Mouse (Mus musculus) ZHBTc4 (cell line): Measurements from ENCODE around the gene Gm20388.

ENCODE experiments used
- DNase-seq: peaks from one replicate; pipeline ENCODE4 v3.0.0-alpha.2; 2011; ENCODE audit warnings: low read depth, low spot score

Gene Gm20388

DNA sequence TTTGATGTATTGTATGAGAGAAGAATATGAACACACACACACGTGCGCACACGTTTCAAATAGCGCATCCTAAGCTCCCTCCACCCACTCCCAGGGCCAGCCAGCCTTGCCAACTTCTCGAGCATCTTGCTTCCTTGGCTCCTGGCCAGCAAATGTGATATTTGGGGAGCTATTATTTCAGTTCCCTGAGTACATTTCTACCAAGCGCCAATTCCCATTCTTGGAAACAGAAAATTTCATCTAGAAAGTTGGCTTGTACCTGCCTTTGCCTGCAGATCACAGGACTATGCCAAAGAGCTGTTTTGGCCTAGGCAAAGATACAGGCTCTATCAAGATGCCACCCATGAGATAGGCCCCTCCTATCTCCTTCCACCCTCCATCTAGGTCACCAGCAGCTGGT, 2644.1 kb downstream of the Gm20388 start:
- no peak for DNase-seq

DNA sequence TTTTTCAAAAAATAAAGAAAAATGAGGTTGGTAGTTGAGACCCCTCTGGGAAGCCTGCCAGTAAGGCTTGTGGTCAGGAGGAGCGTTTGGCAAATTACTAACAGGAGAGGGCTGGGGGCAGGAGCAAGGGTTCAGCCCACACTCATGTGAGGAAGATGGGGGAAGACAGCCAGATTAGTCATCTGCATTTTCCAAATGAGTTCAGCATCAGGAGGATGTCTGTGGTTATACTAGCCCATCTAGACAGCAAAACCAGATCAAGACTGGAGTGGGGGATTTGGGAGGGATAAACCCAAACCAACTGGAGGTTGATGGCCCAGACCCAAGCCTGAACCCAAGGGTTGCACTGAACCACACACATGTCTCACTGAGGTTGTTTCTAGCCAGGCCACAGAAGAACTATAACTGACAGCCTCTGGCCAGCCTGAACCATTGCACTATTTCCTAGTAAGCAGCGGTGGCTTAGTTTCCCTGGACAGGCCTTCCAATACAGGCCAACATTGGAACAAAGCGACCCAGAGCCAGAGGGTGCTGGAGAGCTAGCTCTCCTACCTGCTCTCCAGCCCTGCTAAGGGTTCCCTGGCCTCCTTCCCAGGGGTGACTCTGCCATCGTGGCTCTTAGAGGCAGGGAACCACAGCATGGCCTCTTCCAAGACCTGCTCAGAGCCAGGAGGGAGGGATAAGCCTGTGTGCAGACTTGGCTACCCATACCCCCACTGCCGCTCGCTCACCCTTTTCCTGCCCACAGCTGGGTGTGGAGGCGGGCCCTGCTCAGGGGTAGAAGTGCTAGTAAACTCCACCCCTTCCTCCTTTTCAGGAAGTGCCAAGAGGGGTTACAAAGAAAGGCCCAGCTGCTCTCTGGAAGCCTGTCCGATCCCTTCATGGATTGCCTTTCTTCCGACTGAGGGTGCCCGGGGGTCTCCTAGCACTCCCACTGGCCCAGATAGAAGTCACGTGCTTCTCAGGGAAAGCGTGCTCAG, 2645.7 kb downstream of the Gm20388 start:
- peak; percentile 79 for DNase-seq

- peak; percentile 87 for DNase-seq
These were observed 2646.8 kb downstream of the Gm20388 start for GRCm38 (mm10) chr8:122557248-122558038.

GRCm38 (mm10) chr8:122558671-122559349, 2648.2 kb downstream of the Gm20388 start:
- DNase-seq: peak; percentile 90

DNA sequence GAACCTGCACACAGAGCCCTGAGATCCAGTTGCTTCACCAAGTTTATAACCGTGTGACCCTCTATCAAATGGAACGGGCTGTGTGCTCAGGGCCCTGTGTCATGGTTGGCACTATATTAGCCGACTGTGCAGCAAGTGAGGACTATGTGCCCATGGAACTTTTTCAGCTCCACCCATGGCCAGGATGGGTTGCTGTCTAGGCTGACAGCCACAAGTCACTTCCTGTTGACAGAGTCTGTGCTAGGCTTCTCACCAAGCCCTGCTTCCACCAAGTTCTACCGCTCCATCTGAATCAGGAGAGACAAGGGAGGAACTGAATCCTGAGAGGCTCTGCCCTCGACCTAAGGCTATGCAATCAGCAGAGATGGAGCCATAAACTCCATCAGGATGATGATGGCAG, 2650.6 kb downstream of the Gm20388 start:
- DNase-seq: no peak

GRCm38 (mm10) chr8:122564363-122565352, 2654.0 kb downstream of the Gm20388 start:
- peak; percentile 85 for DNase-seq

DNA sequence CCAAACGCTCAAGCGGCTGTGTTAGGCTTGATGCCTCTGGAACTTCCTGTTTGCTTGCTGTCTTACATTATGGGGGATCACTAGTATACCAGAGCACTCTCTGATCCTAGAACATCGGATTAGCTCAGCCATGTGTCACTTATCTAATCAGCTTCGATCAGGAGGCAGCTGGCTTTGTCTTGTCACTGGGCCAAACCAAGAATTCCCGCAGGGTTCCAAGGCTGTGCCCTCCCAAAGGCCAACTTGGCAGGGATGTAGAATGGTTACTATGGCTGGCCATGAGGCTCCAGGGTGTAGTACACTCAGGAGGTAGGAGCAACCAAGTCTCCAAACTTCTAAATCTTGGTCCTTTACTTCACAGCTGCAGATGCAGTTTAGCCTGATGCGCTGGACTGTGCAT, 2656.1 kb downstream of the Gm20388 start:
- peak; percentile 52 for DNase-seq

DNA sequence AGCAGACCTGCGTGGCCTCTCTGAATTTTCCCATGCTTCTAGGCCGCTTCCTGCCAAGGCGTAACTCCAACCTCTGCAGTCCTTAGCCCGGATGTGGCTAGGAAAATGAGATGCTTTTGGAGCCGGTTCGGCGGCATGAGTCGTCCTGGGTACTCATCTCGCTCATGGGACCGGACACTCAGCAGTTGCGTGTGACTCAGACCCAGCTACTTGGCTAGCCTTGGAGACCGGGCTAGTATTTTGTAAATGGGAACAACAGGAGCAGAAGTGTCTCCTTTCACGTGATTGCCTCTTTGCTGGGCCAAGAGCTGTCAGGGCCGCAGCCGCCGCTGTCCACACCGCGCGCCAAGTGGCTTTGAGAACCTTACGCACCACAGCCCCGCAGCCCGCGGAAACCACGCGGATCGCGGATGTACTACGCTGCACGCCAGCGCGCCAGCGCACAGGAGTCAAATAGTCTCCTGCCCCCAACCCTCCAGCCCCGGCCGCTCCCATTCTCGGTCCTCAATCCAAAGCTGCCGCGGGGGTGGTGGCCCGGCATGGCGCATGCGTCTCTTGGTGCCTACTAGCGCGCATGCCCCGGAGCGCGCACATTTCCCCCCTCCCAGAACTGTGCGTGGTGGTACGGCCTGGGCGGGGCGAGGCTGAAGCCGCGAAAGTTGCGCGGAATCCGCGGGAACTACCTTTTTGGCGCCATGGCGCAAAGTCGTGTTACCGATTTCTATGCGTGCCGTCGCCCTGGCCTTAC, 2656.9 kb downstream of the Gm20388 start, which contains the start of gene Cdt1:
Cdt1 (plus strand) TSS at position 655 of the 748 bp plus-strand sequence.
- DNase-seq: peak; percentile 99

DNA sequence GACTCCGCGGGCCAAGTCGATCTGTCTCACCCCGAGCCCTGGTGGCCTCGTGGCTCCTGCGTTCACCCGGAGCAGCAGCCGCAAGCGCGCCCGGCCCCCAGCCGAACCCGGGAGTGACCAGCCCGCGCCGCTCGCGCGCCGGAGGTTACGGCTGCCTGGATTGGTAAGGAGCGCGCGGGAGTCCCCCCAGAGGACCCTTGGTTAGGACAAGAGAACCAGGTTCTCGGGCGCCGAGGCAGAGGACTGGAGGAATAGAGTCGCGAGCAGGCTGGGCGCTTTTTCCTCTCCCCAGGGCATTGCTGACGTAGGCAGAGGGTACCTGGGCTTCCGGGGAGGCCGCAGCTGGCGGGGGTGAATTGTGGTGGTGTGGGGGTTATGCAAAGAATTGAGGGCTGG, 2657.5 kb downstream of the Gm20388 start:
- DNase-seq: no peak

DNA sequence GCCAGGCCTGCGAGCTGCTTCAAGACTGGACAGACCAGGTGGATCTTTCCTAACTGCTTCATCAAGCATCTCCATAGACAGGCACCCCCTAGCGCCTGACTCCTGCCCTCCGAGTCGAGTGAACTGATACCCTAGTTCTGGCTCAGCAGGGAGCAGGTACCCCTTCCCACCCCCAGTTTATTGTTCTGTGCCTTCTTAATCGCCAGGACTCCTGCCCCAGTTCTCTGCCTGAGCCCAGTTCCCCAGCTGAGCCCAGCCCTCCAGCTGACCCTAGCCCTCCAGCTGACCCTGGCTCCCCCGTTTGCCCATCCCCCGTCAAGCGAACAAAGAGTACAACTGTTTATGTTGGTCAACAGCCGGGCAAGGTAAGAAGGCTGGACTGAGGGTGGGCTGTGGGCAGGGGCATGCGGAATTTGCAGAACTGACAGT, 2658.3 kb downstream of the Gm20388 start:
- peak; percentile 22 for DNase-seq

DNA sequence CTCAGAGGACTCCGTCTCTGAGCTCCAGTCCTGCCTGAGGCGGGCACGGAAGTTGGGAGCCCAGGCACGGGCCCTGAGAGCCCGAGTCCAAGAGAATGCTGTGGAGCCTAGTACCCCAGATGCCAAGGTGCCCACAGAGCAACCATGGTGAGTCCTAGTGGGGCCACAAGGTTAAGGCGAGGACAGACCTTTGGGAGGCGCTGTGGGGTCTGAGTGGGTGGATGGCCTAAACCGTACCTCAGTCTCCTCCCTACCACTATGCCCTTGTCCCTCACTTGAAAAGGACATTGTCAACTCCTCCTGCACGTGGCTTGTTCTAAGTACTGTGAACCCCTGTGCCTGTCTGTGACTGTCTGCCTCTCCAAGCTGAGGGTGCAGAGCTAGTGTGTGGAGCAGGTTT, 2658.7 kb downstream of the Gm20388 start:
- DNase-seq: peak; percentile 29

- DNase-seq: peak; percentile 17
These were observed 2659.4 kb downstream of the Gm20388 start for GRCm38 (mm10) chr8:122569996-122570395.

GRCm38 (mm10) chr8:122571153-122571552, 2660.5 kb downstream of the Gm20388 start:
- no peak for DNase-seq

DNA sequence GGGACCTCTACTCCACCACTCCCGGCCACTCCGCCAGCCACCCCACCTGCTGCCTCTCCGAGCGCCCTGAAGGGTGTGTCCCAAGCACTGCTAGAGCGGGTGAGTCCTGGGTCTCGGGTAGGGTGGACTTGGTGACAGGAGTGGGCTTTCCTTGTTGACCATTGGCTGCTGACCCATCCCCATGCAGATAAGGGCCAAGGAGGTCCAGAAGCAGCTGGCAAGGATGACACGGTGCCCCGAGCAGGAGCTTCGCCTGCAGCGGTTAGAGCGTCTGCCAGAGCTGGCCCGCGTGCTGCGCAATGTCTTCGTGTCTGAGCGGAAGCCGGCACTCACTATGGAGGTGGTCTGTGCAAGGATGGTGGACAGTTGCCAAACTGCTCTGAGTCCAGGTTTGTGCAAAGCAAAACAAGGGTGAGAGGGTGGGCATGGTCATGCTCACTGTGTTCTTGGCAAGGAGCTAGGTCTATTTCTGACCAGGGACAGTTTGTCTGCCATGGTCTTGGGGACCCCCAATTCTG, 2661.2 kb downstream of the Gm20388 start:
- DNase-seq: peak; percentile 26

DNA sequence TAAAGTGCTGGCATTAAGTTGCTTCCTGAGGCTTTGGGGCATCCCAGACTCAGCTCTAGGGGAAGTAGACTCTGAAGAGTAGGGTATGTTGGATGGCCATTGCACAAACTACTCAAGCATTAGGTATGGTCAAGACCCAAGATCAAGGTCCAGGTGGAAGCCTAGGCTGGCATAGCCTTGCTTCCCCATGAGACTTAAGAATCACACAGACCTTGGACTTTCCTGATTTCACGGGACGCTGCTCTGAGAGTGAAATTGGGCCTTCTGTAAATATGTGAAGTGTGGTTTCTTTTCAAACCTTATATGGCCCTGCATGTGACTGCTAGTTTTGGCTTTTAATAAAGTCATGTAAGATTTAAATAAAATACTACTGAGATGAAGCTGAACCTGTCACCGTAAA, 2662.1 kb downstream of the Gm20388 start:
- DNase-seq: no peak

DNA sequence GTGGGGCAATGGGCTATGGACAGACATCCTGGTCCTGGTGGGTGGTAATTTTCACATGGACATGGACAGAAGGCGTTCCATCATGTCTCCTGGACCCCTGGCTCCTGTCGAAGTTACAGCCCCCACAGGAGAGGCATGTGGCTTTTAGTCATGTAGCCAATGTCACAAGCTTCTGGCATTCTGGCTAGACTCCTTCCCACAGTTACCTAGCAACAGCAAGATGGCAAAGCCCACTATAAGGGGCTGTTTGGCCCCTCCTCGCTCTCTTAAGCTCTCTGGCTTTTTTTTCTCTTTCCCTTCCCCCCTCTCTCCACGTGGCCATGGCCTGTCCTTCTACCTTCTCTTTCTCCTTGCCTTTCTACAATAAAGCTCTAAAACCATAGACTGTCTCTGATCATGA, 2662.5 kb downstream of the Gm20388 start:
- peak; percentile 28 for DNase-seq

DNA sequence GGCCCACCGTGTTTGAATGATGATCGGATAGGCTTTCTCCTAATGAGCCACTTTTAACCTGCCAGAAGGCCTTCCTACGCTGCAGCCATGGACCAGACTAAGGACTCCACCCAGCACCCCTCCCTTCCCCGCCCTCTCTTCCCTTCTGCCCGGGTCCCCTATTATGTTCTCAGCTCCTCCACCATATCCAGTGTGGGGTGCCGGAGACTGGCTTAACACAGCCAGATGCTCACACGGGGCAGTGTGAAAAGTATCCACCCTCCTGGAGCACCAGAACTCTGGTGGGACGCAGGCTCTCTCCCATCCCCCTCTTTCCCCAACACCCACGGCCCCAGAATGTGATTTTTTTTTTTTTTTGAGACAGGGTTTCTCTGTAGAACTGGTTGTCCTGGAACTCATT, 2662.9 kb downstream of the Gm20388 start:
- DNase-seq: peak; percentile 15

GRCm38 (mm10) chr8:122574264-122574663, 2663.6 kb downstream of the Gm20388 start:
- no peak for DNase-seq

GRCm38 (mm10) chr8:122574667-122575251, 2664.1 kb downstream of the Gm20388 start:
- peak; percentile 74 for DNase-seq
